Mouse (Mus musculus): ENCODE data around the gene Gm5150.
"Not testable (repeated sequence)": the region's sequence is repeated elsewhere in the genome, so short reads cannot be mapped to it uniquely, and the experiment has no call there.

GRCm38 (mm10) chr3:16051736-16052135, 45.5 kb upstream of the Gm5150 start:
- not testable (repeated sequence) for TF ChIP-seq CTCF (IDR thresholded peaks at IDR 0.05; ENCODE audit: low read depth, low read length); POLR2A (IDR thresholded peaks at IDR 0.05; ENCODE audit: extremely low read depth, insufficient read depth, low read length)

All from liver, adult 2 months (tissue).